Comparison of ENCODE assay signal across 8 mouse cellular contexts in genomic region chr6:83866423-83866822, GRCm38 (mm10). TPM values are rescaled to one million over a fixed set of nuclear protein-coding genes. Genes with fewer than 3 reads are reported as not detected.
A peak's percentile ranks its signal among the peaks of the same experiment; 100 is the strongest.
DNase-seq lines count a peak whose midpoint lies in the region; ATAC-seq and TF ChIP-seq lines count a peak whose summit lies in the region.

No protein-coding gene starts in this region.

- intact Hi-C loops in gastrocnemius, adult 2 months (cut with DNase I): loop anchor here (2.0 to 5.0 kb wide), 2 partner anchors 20 to 34 kb away; partner anchors contain the start of gene Paip2b

- H3K4me1 ChIP-seq in testis, adult 2 months (ENCODE audit: control insufficient read depth, insufficient read depth, low read length): peaks cover 8% of the 10 kb centered on the region
- peaks cover 10% of the 10 kb centered on the region for H3K4me1 ChIP-seq in limb, embryonic 13.5 days
- H3K4me1 ChIP-seq in stomach, embryonic 14.5 days (ENCODE audit: control insufficient read depth, insufficient read depth, low read length): no peaks in the 10 kb centered on the region

- WGBS in limb, embryonic 13.5 days: 35% methylated on average over 4 of the region's 4 CpGs
- WGBS in stomach, embryonic 14.5 days: 33% methylated on average over 4 of the region's 4 CpGs

- no peak overlapping the region for H3K27ac ChIP-seq in gastrocnemius, adult 2 months
- H3K27ac ChIP-seq in testis, adult 2 months (ENCODE audit: control insufficient read depth, insufficient read depth, low read depth, low read length): no peak overlapping the region
- H3K27ac ChIP-seq in limb, embryonic 13.5 days: no peak overlapping the region
- no peak overlapping the region for H3K27ac ChIP-seq in stomach, embryonic 14.5 days (ENCODE audit: low read length)

- H3K4me3 ChIP-seq in gastrocnemius, adult 2 months: peak overlapping the region; percentile 89
- H3K4me3 ChIP-seq in testis, adult 2 months (ENCODE audit: control insufficient read depth, low read depth, low read length): peak overlapping the region; percentile 38; the same call in 1 of the 2 replicates
- peak overlapping the region; percentile 64 for H3K4me3 ChIP-seq in limb, embryonic 13.5 days
- H3K4me3 ChIP-seq in stomach, embryonic 14.5 days (ENCODE audit: low read depth, low read length): peak overlapping the region; percentile 57; the same call in 1 of the 2 replicates

- H3K9me3 ChIP-seq in limb, embryonic 13.5 days: no peaks in the 10 kb centered on the region
- no peaks in the 10 kb centered on the region for H3K9me3 ChIP-seq in stomach, embryonic 14.5 days (ENCODE audit: control insufficient read depth, low read depth, low read length)

- H3K9ac ChIP-seq in limb, embryonic 13.5 days: 0 out of 2 replicates have a peak overlapping the region, but pooled peaks have one; percentile 31
- no peak overlapping the region for H3K9ac ChIP-seq in stomach, embryonic 14.5 days (replicated peaks; ENCODE audit: low read depth, low read length)

- TF ChIP-seq POLR2A in testis, adult 2 months (IDR thresholded peaks at IDR 0.05; ENCODE audit: control insufficient read depth, low read depth, low read length): no peak

- H3K36me3 ChIP-seq in testis, adult 2 months (ENCODE audit: control insufficient read depth, insufficient read depth, low read length): no peaks in the 10 kb centered on the region
- H3K36me3 ChIP-seq in limb, embryonic 13.5 days: no peaks in the 10 kb centered on the region
- no peaks in the 10 kb centered on the region for H3K36me3 ChIP-seq in stomach, embryonic 14.5 days (ENCODE audit: control insufficient read depth, insufficient read depth, low read length)

- no peak for DNase-seq in gastrocnemius, adult 2 months
- DNase-seq in gastrocnemius, adult 18-20 months (ENCODE audit: low spot score): no peak
- no peak for DNase-seq in testis, postnatal 10 days (ENCODE audit: low spot score)
- DNase-seq in adrenal gland, postnatal 36 days: no peak

- TF ChIP-seq CTCF in gastrocnemius, adult 2 months (IDR thresholded peaks at IDR 0.05): no peak
- TF ChIP-seq CTCF in testis, adult 2 months (IDR thresholded peaks at IDR 0.05; ENCODE audit: control insufficient read depth, insufficient read depth, insufficient replicate concordance, low read depth, low read length): no peak

- no peaks in the 10 kb centered on the region for H3K27me3 ChIP-seq in testis, adult 2 months (ENCODE audit: control insufficient read depth, insufficient read depth, low read length)
- H3K27me3 ChIP-seq in limb, embryonic 13.5 days: peaks cover 14% of the 10 kb centered on the region
- H3K27me3 ChIP-seq in stomach, embryonic 14.5 days (ENCODE audit: control insufficient read depth, insufficient read depth, low read length): no peaks in the 10 kb centered on the region

- peak overlapping the region; percentile 100 for H3K4me2 ChIP-seq in limb, embryonic 13.5 days (replicated peaks)
- peak overlapping the region; percentile 99 for H3K4me2 ChIP-seq in stomach, embryonic 14.5 days (replicated peaks; ENCODE audit: low read depth, low read length)

- ATAC-seq in limb, embryonic 13.5 days (ENCODE audit: low FRiP score, low read depth): peak; percentile 18; the same call in 1 of the 2 replicates
- no peak for ATAC-seq in stomach, embryonic 14.5 days (ENCODE audit: insufficient number of reproducible peaks, insufficient read depth, low FRiP score, low read depth)
- no peak for ATAC-seq in megakaryocyte progenitor cell, adult 5-6 weeks (replicated peaks; ENCODE audit: poor library complexity)

RNA-seq across cellular contexts. Expression of gene Zfp638, which starts 0.5 kb away (rescaled TPM):
- 10 to 100 TPM; 50.4 to 52.1 TPM for total RNA-seq in gastrocnemius, adult 2 months (2021)
- total RNA-seq in gastrocnemius, adult 18-20 months (2021): 10 to 100 TPM; 33.6 to 44.5 TPM
- polyA plus RNA-seq in testis, adult 2 months (2012; rRNA removed): 10.3 and 12.6 TPM in 2 replicates
- 64.1 and 71.7 TPM in 2 replicates for polyA plus RNA-seq in limb, embryonic 13.5 days (2015; fragmentation: Nextera tagmentation; extraction: Ambion mirVana)
- polyA plus RNA-seq in stomach, embryonic 14.5 days (2014; fragmentation: Nextera tagmentation; extraction: Ambion mirVana): 92.0 and 94.4 TPM in 2 replicates
- 100 to 1,000 TPM in 1 of 2 experiments, 10 to 100 TPM in 1; 89.5 to 100 TPM for total RNA-seq in adrenal gland, postnatal 36 days (2021)
- 142 and 181 TPM in 2 replicates for total RNA-seq in megakaryocyte progenitor cell, adult 5-6 weeks (2015)
- 114 and 156 TPM in 2 replicates for total RNA-seq in megakaryocyte progenitor cell, adult 5-6 weeks (2017)

RNA-seq across cellular contexts. Expression of gene Paip2b, which starts 34.9 kb away (rescaled TPM):
- total RNA-seq in gastrocnemius, adult 2 months (2021): 100 to 1,000 TPM in 1 of 2 experiments, 10 to 100 TPM in 1; 89.1 to 102 TPM
- 100 to 1,000 TPM in 1 of 2 experiments, 10 to 100 TPM in 1; 97.9 to 101 TPM for total RNA-seq in gastrocnemius, adult 18-20 months (2021)
- 54.0 and 54.4 TPM in 2 replicates for polyA plus RNA-seq in testis, adult 2 months (2012; rRNA removed)
- 19.2 and 20.5 TPM in 2 replicates for polyA plus RNA-seq in limb, embryonic 13.5 days (2015; fragmentation: Nextera tagmentation; extraction: Ambion mirVana)
- polyA plus RNA-seq in stomach, embryonic 14.5 days (2014; fragmentation: Nextera tagmentation; extraction: Ambion mirVana): 20.7 and 22.0 TPM in 2 replicates
- 10 to 100 TPM; 30.7 to 31.1 TPM for total RNA-seq in adrenal gland, postnatal 36 days (2021)
- 5.8 and 8.7 TPM in 2 replicates for total RNA-seq in megakaryocyte progenitor cell, adult 5-6 weeks (2015)
- total RNA-seq in megakaryocyte progenitor cell, adult 5-6 weeks (2017): 12.7 and 14.1 TPM in 2 replicates

Comparison
In these comparisons a context has a peak if more than half of its experiments do, and no peak if none do; other contexts are left out.
1. H3K4me3 ChIP-seq: peak in every context shown above with its lines; median percentile 89 in gastrocnemius, adult 2 months; 64 in limb, embryonic 13.5 days; 57 in stomach, embryonic 14.5 days; 38 in testis, adult 2 months.